Mouse (Mus musculus) ES-Bruce4 (cell line): Measurements from ENCODE around the gene Casc3.

Experiments used
- CTCF ChIP-seq: IDR thresholded peaks from one replicate; pipeline ENCODE4 v1.8.1; 2011; ENCODE audit warnings: low read depth, low read length
- POLR2A ChIP-seq: IDR thresholded peaks from one replicate; pipeline ENCODE4 v1.8.1; 2011; ENCODE audit warnings: low read length; ENCODE audit not compliant: insufficient read depth

DNA sequence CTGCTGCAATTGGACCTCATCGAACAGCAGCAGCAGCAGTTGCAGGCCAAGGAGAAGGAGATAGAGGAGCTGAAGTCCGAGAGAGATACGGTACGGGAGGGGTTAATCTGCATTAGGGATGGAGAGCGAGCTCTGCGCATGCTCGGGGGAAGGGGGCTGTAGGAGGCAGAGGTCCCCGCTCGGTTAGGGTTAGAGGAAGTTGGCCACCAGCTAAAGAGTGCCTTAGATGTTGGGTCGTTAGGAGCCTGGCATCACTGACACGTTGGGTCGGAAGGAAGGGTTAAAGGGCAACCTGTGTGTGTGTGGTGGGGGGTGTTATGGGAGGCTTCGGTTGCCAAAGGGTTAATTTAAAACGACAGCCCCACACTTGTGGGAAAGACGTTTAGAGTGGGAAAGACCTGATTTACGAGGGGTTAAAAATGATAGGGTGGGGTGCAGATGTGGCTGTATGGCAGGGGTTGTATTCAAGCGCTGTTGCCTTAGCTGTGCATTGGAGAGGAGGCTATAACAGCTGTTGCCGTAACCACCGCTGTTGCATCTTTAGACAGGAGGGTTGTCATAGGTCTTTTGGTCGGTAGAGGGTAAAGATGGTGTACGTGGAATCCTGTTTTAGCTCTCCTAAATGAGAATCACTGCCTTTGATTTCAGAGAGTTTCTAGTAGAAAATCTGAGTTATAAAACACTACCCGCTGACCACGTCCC, 8.0 kb upstream of the Casc3 start:
- TF ChIP-seq POLR2A (no peak), CTCF (no peak)
